20 mouse cellular contexts compared by ENCODE assay signal in genomic region chr1:91803416-91803815, GRCm38 (mm10). TPM values are rescaled to one million over a fixed set of nuclear protein-coding genes. Genes with fewer than 3 reads are reported as not detected.
DNase-seq lines count a peak whose midpoint lies in the region; ATAC-seq and TF ChIP-seq lines count a peak whose summit lies in the region.
"Had no signal": no experiment of that assay in that cellular context is flagged by ENCODE, and none has a peak within 500 bp of the region (broad histone marks: within the 10 kb centered on the region; RNA-seq: fewer than 3 reads in every experiment).

No protein-coding gene starts in this region.

- peak; percentile 90 for DNase-seq in lung, embryonic 14.5 days
- DNase-seq in lung, postnatal 25 days (ENCODE audit: low spot score) = no peak
- peak; percentile 33 for DNase-seq in NIH3T3 (ENCODE audit: low read depth)
- DNase-seq in retina, embryonic 14.5 days (ENCODE audit: low spot score) = no peak
- no peak for DNase-seq in embryo, embryonic 11 days
- DNase-seq: adrenal gland, postnatal 10 days; B cell, adult 2 months; cerebellum, adult 9-11 months; heart, postnatal 10 days; liver, postnatal 0 days; right cerebral cortex, postnatal 25 days had no signal

- H3K4me3 ChIP-seq in lung, embryonic 14.5 days (ENCODE audit: low read depth, low read length) = peak overlapping the region; percentile 58; the same call in 1 of the 2 replicates
- peak overlapping the region; percentile 36 for H3K4me3 ChIP-seq in embryonic facial prominence, embryonic 12.5 days
- H3K4me3 ChIP-seq in limb, embryonic 13.5 days = peak overlapping the region; percentile 70

- no peaks in the 10 kb centered on the region for H3K9me3 ChIP-seq in lung, embryonic 14.5 days (ENCODE audit: low read depth, low read length)
- H3K9me3 ChIP-seq in embryonic facial prominence, embryonic 12.5 days = no peaks in the 10 kb centered on the region
- H3K9me3 ChIP-seq in limb, embryonic 13.5 days = no peaks in the 10 kb centered on the region
- H3K9me3 ChIP-seq: midbrain, embryonic 15.5 days; neural tube, embryonic 15.5 days had no signal

- peaks cover 51% of the 10 kb centered on the region for H3K27me3 ChIP-seq in lung, embryonic 14.5 days (ENCODE audit: insufficient read depth, low read length)
- H3K27me3 ChIP-seq in embryonic facial prominence, embryonic 12.5 days = peaks cover 34% of the 10 kb centered on the region
- peaks cover 39% of the 10 kb centered on the region for H3K27me3 ChIP-seq in limb, embryonic 13.5 days

- ATAC-seq in lung, embryonic 14.5 days (ENCODE audit: insufficient read depth) = peak; percentile 21; the same call in 1 of the 2 replicates
- no peak for ATAC-seq in embryonic facial prominence, embryonic 12.5 days (ENCODE audit: insufficient number of reproducible peaks, insufficient read depth, low FRiP score, low TSS enrichment)
- ATAC-seq in limb, embryonic 13.5 days (ENCODE audit: low FRiP score, low read depth) = no peak
- no peak for ATAC-seq in granulocyte monocyte progenitor cell, adult 5-6 weeks (replicated peaks; ENCODE audit: poor library complexity, severe bottlenecking)
- ATAC-seq: forebrain, embryonic 14.5 days; liver, postnatal 0 days; midbrain, embryonic 15.5 days; Patski had no signal

- H3K4me2 ChIP-seq in lung, embryonic 14.5 days = peak overlapping the region; percentile 52; the same call in 1 of the 2 replicates
- H3K4me2 ChIP-seq in embryonic facial prominence, embryonic 12.5 days (replicated peaks) = peak overlapping the region; percentile 88
- peak overlapping the region; percentile 55 for H3K4me2 ChIP-seq in limb, embryonic 13.5 days (replicated peaks)

- H3K9ac ChIP-seq in lung, embryonic 14.5 days = no peak overlapping the region
- H3K9ac ChIP-seq in embryonic facial prominence, embryonic 12.5 days = no peak overlapping the region
- H3K9ac ChIP-seq in limb, embryonic 13.5 days = peak overlapping the region; percentile 51
- H3K9ac ChIP-seq: liver, postnatal 0 days; midbrain, embryonic 15.5 days; neural tube, embryonic 15.5 days had no signal

- 23% methylated on average over 6 of the region's 6 CpGs for WGBS in lung, embryonic 14.5 days
- WGBS in embryonic facial prominence, embryonic 12.5 days = 37% methylated on average over 6 of the region's 6 CpGs
- WGBS in limb, embryonic 13.5 days = 50% methylated on average over 6 of the region's 6 CpGs

- no peak for TF ChIP-seq CTCF in lung, embryonic 14.5 days (IDR thresholded peaks at IDR 0.05; ENCODE audit: low read depth)

- no peaks in the 10 kb centered on the region for H3K36me3 ChIP-seq in lung, embryonic 14.5 days (ENCODE audit: insufficient read depth)
- H3K36me3 ChIP-seq in embryonic facial prominence, embryonic 12.5 days = no peaks in the 10 kb centered on the region
- no peaks in the 10 kb centered on the region for H3K36me3 ChIP-seq in limb, embryonic 13.5 days
- H3K36me3 ChIP-seq: midbrain, embryonic 15.5 days; neural tube, embryonic 15.5 days had no signal

- peaks cover 4% of the 10 kb centered on the region; the same call in 1 of the 2 replicates for H3K4me1 ChIP-seq in lung, embryonic 14.5 days (ENCODE audit: insufficient read depth)
- peaks cover 35% of the 10 kb centered on the region for H3K4me1 ChIP-seq in embryonic facial prominence, embryonic 12.5 days
- peaks cover 60% of the 10 kb centered on the region for H3K4me1 ChIP-seq in limb, embryonic 13.5 days

- no peak overlapping the region for H3K27ac ChIP-seq in lung, embryonic 14.5 days (ENCODE audit: low read depth)
- H3K27ac ChIP-seq in embryonic facial prominence, embryonic 12.5 days = no peak overlapping the region
- no peak overlapping the region for H3K27ac ChIP-seq in limb, embryonic 13.5 days
- H3K27ac ChIP-seq: midbrain, embryonic 15.5 days; neural tube, embryonic 15.5 days had no signal

RNA-seq across cellular contexts. Expression of gene Twist2, which starts 2.2 kb away (rescaled TPM):
- polyA plus RNA-seq in lung, embryonic 14.5 days (2014; fragmentation: Nextera tagmentation; extraction: Ambion mirVana) = 12.8 and 12.9 TPM in 2 replicates
- polyA plus RNA-seq in embryonic facial prominence, embryonic 12.5 days (2016; fragmentation: Nextera tagmentation; extraction: Ambion mirVana) = 64.4 and 65.0 TPM in 2 replicates
- polyA plus RNA-seq in limb, embryonic 13.5 days (2015; fragmentation: Nextera tagmentation; extraction: Ambion mirVana) = 59.2 and 63.3 TPM in 2 replicates
- total RNA-seq in granulocyte monocyte progenitor cell, adult 5-6 weeks (2014; fragmentation: Nextera tagmentation) = not detected in 2 replicates
- not detected in 2 replicates for total RNA-seq in granulocyte monocyte progenitor cell, adult 5-6 weeks (2017)
- total RNA-seq: liver, adult 2 months; megakaryocyte-erythroid progenitor cell, adult 5-6 weeks had no signal

Comparison
In these comparisons a context has a peak if more than half of its experiments do, and no peak if none do; other contexts are left out.
1. DNase-seq: peak in lung, embryonic 14.5 days (single experiment) and NIH3T3 (single experiment); none in lung, postnatal 25 days (single experiment), retina, embryonic 14.5 days (single experiment) and embryo, embryonic 11 days (single experiment).
2. Peak in every context shown above with its lines, with median percentiles within 50 percentile points of each other: H3K4me2 ChIP-seq and H3K4me3 ChIP-seq.